Mouse (Mus musculus) embryonic facial prominence, embryonic 14.5 days (tissue): ENCODE results near the gene Wfdc2. TPM values are rescaled to one million over a fixed set of nuclear protein-coding genes. Genes with fewer than 3 reads are reported as not detected.

ENCODE experiments used
- ATAC-seq: fragments of 200-750 bp; cut with Nextera tagmentation; 2 replicates; pipeline ENCODE4 v1.8.0; 2017; ENCODE audit warnings: low read depth, moderate number of reproducible peaks, moderate TSS enrichment
- DNase-seq: peaks from one replicate; pipeline ENCODE4 v3.0.0-alpha.2; 2015; ENCODE audit warnings: low spot score
- H3K27ac ChIP-seq: fragments of 300-500 bp; sonication (generic); replicated peaks from 2 replicates; pipeline ENCODE4 v1.5.1; 2014; ENCODE audit warnings: low read depth, mild to moderate bottlenecking, low read length, moderate library complexity
- H3K27me3 ChIP-seq: fragments of 300-500 bp; sonication (generic); replicated peaks from 2 replicates; pipeline ENCODE4 v1.6.1; 2014; ENCODE audit warnings: low read length; ENCODE audit not compliant: control insufficient read depth, insufficient read depth
- H3K36me3 ChIP-seq: fragments of 300-500 bp; sonication (generic); 2 replicates; pipeline ENCODE4 v1.6.1; 2014; ENCODE audit warnings: low read length, mixed read lengths; ENCODE audit not compliant: control insufficient read depth, insufficient read depth
- H3K4me1 ChIP-seq: fragments of 300-500 bp; sonication (generic); 2 replicates; pipeline ENCODE4 v1.6.1; 2014; ENCODE audit warnings: antibody characterized with exemption, low read length; ENCODE audit not compliant: control insufficient read depth, insufficient read depth
- H3K4me2 ChIP-seq: fragments of 300-500 bp; sonication (generic); 2 replicates; pipeline ENCODE4 v1.6.1; 2014; ENCODE audit warnings: low read depth, mild to moderate bottlenecking, low read length, moderate library complexity, mixed read lengths
- H3K4me3 ChIP-seq: fragments of 300-500 bp; sonication (generic); 2 replicates; pipeline ENCODE4 v1.5.1; 2014; ENCODE audit warnings: low read depth, mild to moderate bottlenecking, low read length
- H3K9ac ChIP-seq: fragments of 300-500 bp; sonication (generic); 2 replicates; pipeline ENCODE4 v1.6.1; 2014; ENCODE audit warnings: low read depth, mild to moderate bottlenecking, low read length, moderate library complexity, mixed read lengths
- H3K9me3 ChIP-seq: fragments of 300-500 bp; sonication (generic); 2 replicates; pipeline ENCODE4 v1.6.1; 2016; ENCODE audit warnings: low read length; ENCODE audit not compliant: control insufficient read depth
- WGBS: fragments of 180-500 bp; shearing (Covaris S2); extraction: QIAGEN DNeasy Blood & Tissue Kit; methylation state at CpG from one replicate; pipeline ENCODE4 v1.1.7; 2014; 5-methylcytosine and 5-hydroxymethylcytosine counted together
- polyA plus RNA-seq: library from polyadenylated mRNA; unstranded; fragments of >200 nt; fragmentation: Nextera tagmentation; extraction: Ambion mirVana; gene quantifications from 2 replicates; pipeline ENCODE4 v1.2.1, GENCODE M21; 2014

Gene Wfdc2
- polyA plus RNA-seq, 1 experiment from 2014 or later: 62.4 TPM

- no peaks in the 10 kb centered on the region for H3K27me3 ChIP-seq
- WGBS: 85% methylated on average over 3 of the region's 3 CpGs
- no peak overlapping the region for H3K9ac ChIP-seq
- DNase-seq: no peak
- no peak overlapping the region for H3K27ac ChIP-seq
- H3K36me3 ChIP-seq: no peaks in the 10 kb centered on the region
- ATAC-seq: no peak
- no peak overlapping the region for H3K4me3 ChIP-seq
- no peak overlapping the region for H3K4me2 ChIP-seq
- no peaks in the 10 kb centered on the region for H3K4me1 ChIP-seq
- no peaks in the 10 kb centered on the region for H3K9me3 ChIP-seq
These were observed 53.2 kb downstream of the Wfdc2 start for GRCm38 (mm10) chr2:164615386-164615785.

Other genes starting within 250 kb of the Wfdc2 start
- not detected in 2 replicates for gene Svs6, start 245.7 kb upstream of the Wfdc2 start, polyA plus RNA-seq
- not detected in 2 replicates for gene Svs5, start 229.7 kb upstream of the Wfdc2 start, polyA plus RNA-seq
- 1.3 and 2.1 TPM in 2 replicates for gene Slpi, start 173.3 kb upstream of the Wfdc2 start, polyA plus RNA-seq
- gene Rbpjl, start 159.3 kb upstream of the Wfdc2 start, polyA plus RNA-seq: 0.42 and 0.52 TPM in 2 replicates
- 15.6 and 20.6 TPM in 2 replicates for gene Matn4, start 157.3 kb upstream of the Wfdc2 start, polyA plus RNA-seq
- gene Sdc4, start 118.5 kb upstream of the Wfdc2 start, polyA plus RNA-seq: 57.1 and 58.4 TPM in 2 replicates
- 63.3 and 68.3 TPM in 2 replicates for gene Sys1, start 105.4 kb upstream of the Wfdc2 start, polyA plus RNA-seq
- 12.5 and 14.7 TPM in 2 replicates for gene Gm20458, start 101.4 kb upstream of the Wfdc2 start, polyA plus RNA-seq
- gene Trp53tg5, start 88.7 kb upstream of the Wfdc2 start, polyA plus RNA-seq: not detected in 2 replicates
- 4.1 and 10.5 TPM in 2 replicates for gene Dbndd2, start 76.3 kb upstream of the Wfdc2 start, polyA plus RNA-seq
- 72.9 and 76.9 TPM in 2 replicates for gene Pigt, start 64.9 kb upstream of the Wfdc2 start, polyA plus RNA-seq
- gene Spint3, start 11.0 kb downstream of the Wfdc2 start, polyA plus RNA-seq: not detected in 2 replicates
- 0.51 TPM in 1 of 2 replicates, not detected in the other for gene Wfdc6a, start 23.0 kb downstream of the Wfdc2 start, polyA plus RNA-seq
- not detected in 2 replicates for gene Eppin, start 31.2 kb downstream of the Wfdc2 start, polyA plus RNA-seq
- not detected in 2 replicates for gene Wfdc6b, start 51.1 kb downstream of the Wfdc2 start, polyA plus RNA-seq
- 0.11 TPM in 1 of 2 replicates, not detected in the other for gene Wfdc8, start 51.2 kb downstream of the Wfdc2 start, polyA plus RNA-seq
- not detected in 2 replicates for gene Wfdc16, start 76.4 kb downstream of the Wfdc2 start, polyA plus RNA-seq
- 0.69 and 1.1 TPM in 2 replicates for gene Wfdc10, start 93.6 kb downstream of the Wfdc2 start, polyA plus RNA-seq
- gene Wfdc9, start 94.2 kb downstream of the Wfdc2 start, polyA plus RNA-seq: not detected in 2 replicates
- not detected in 2 replicates for gene Wfdc11, start 111.7 kb downstream of the Wfdc2 start, polyA plus RNA-seq
- gene Wfdc13, start 122.7 kb downstream of the Wfdc2 start, polyA plus RNA-seq: 0.21 TPM in 1 of 2 replicates, not detected in the other
- gene Spint4, start 136.1 kb downstream of the Wfdc2 start, polyA plus RNA-seq: not detected in 2 replicates
- gene Spint5, start 152.9 kb downstream of the Wfdc2 start, polyA plus RNA-seq: not detected in 2 replicates
- 0.53 and 1.1 TPM in 2 replicates for gene Wfdc3, start 183.5 kb downstream of the Wfdc2 start, polyA plus RNA-seq
- gene Dnttip1, start 183.6 kb downstream of the Wfdc2 start, polyA plus RNA-seq: 60.9 and 63.0 TPM in 2 replicates
- gene Ube2c, start 207.5 kb downstream of the Wfdc2 start, polyA plus RNA-seq: 229 and 276 TPM in 2 replicates
- gene Tnnc2, start 217.6 kb downstream of the Wfdc2 start, polyA plus RNA-seq: 799 and 1,279 TPM in 2 replicates
- gene Snx21, start 223.4 kb downstream of the Wfdc2 start, polyA plus RNA-seq: 27.9 and 28.3 TPM in 2 replicates
- 12.6 and 13.8 TPM in 2 replicates for gene Acot8, start 242.5 kb downstream of the Wfdc2 start, polyA plus RNA-seq
- gene Zswim3, start 242.7 kb downstream of the Wfdc2 start, polyA plus RNA-seq: 6.0 and 6.4 TPM in 2 replicates